Mouse (Mus musculus): ENCODE results near the gene Sys1.

Gene Sys1

GRCm38 (mm10) chr2:164434681-164435080, 22.1 kb upstream of the Sys1 start:
- DNase-seq (ENCODE audit: low spot score), result no peak

- no peak for DNase-seq (ENCODE audit: low spot score)
Measured at GRCm38 (mm10) chr2:164435216-164436090, 21.3 kb upstream of the Sys1 start.

- peak; percentile 35 for DNase-seq (ENCODE audit: low spot score)
Measured at GRCm38 (mm10) chr2:164436215-164436913, 20.4 kb upstream of the Sys1 start.

GRCm38 (mm10) chr2:164436961-164437360, 19.8 kb upstream of the Sys1 start:
- DNase-seq (ENCODE audit: low spot score), result no peak

- no peak for DNase-seq (ENCODE audit: low spot score)
Measured at GRCm38 (mm10) chr2:164437710-164438109, 19.1 kb upstream of the Sys1 start.

GRCm38 (mm10) chr2:164438257-164438656, 18.5 kb upstream of the Sys1 start:
- no peak for DNase-seq (ENCODE audit: low spot score)

- DNase-seq (ENCODE audit: low spot score), result peak; percentile 25
Measured at GRCm38 (mm10) chr2:164439001-164439421, 17.8 kb upstream of the Sys1 start.

- no peak for DNase-seq (ENCODE audit: low spot score)
Measured at GRCm38 (mm10) chr2:164440314-164440713, 16.4 kb upstream of the Sys1 start.

GRCm38 (mm10) chr2:164441155-164441554, 15.6 kb upstream of the Sys1 start:
- no peak for DNase-seq (ENCODE audit: low spot score)

- no peak for DNase-seq (ENCODE audit: low spot score)
Measured at GRCm38 (mm10) chr2:164441731-164442130, 15.0 kb upstream of the Sys1 start.

- no peak for DNase-seq (ENCODE audit: low spot score)
Measured at GRCm38 (mm10) chr2:164442315-164443050, 14.3 kb upstream of the Sys1 start.

- peak; percentile 68 for DNase-seq (ENCODE audit: low spot score)
Measured at GRCm38 (mm10) chr2:164443051-164443437, 13.7 kb upstream of the Sys1 start.

GRCm38 (mm10) chr2:164443460-164444000, 13.2 kb upstream of the Sys1 start, which contains the start of gene Sdc4:
Gene Sdc4 (minus strand): TSS chr2:164443887.
- no peak for DNase-seq (ENCODE audit: low spot score)

- no peak for DNase-seq (ENCODE audit: low spot score)
Measured at GRCm38 (mm10) chr2:164444701-164445100, 12.1 kb upstream of the Sys1 start.

- no peak for DNase-seq (ENCODE audit: low spot score)
Measured at GRCm38 (mm10) chr2:164445399-164446085, 11.2 kb upstream of the Sys1 start.

GRCm38 (mm10) chr2:164446086-164446469, 10.7 kb upstream of the Sys1 start:
- DNase-seq (ENCODE audit: low spot score), result no peak

GRCm38 (mm10) chr2:164448140-164448539, 8.6 kb upstream of the Sys1 start:
- no peak for DNase-seq (ENCODE audit: low spot score)

GRCm38 (mm10) chr2:164448921-164449320, 7.8 kb upstream of the Sys1 start:
- no peak for DNase-seq (ENCODE audit: low spot score)

- DNase-seq (ENCODE audit: low spot score), result no peak
Measured at GRCm38 (mm10) chr2:164449341-164450042, 7.3 kb upstream of the Sys1 start.

GRCm38 (mm10) chr2:164452000-164452676, 4.6 kb upstream of the Sys1 start:
- DNase-seq (ENCODE audit: low spot score), result no peak

All from layer of hippocampus, adult 11-12 months (tissue).